Mouse (Mus musculus) kidney, postnatal 10 days (tissue): ENCODE data around the gene Snx3.

Experiments
- DNase-seq: peaks from one replicate; pipeline ENCODE4 v3.0.0; 2021; ENCODE audit warnings: mixed read lengths

Snx3 gene

GRCm38 (mm10) chr10:42501775-42502348, at the start of gene Snx3:
Snx3 (plus strand) TSS chr10:42502030.
- DNase-seq, result peak; percentile 97

DNA sequence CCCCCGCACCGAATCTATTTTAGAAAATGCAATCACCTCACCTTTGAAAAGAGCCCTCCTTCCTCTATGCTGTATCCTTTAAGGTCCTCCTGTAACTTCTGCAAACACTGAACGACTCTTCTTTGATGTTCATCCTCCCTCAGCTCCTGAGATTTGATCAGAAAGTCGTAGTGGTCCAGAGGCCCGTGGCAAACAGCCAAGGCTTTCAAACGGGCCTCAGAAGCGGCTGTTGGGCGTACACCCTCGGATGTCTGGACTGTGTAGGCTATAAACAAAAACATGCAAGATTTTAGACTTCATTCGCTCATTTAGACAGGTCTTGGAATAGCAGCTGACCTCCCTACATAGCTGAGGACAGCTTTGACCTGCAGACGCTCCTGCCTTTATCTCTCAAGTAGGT, 47.6 kb upstream of the Snx3 start:
- no peak for DNase-seq

DNA sequence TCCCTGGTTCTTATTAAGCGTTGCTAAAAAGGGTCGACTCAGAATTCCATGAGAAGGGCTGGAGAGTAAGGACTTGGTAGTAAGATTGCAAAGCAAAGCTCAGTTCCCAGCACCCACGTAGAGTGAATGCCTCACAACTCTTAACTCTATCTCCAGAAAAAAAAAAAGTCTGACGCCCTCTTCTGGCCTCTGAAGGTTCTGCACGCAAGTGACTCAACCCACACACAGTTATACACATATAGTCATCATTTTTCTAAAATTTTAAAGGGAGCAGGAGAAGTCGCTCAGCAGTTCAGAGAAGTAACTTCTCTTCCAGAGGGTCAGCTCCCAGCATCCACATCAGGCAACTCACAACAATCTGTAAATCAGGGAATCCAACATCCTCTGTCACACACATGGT, 47.1 kb upstream of the Snx3 start:
- no peak for DNase-seq

DNA sequence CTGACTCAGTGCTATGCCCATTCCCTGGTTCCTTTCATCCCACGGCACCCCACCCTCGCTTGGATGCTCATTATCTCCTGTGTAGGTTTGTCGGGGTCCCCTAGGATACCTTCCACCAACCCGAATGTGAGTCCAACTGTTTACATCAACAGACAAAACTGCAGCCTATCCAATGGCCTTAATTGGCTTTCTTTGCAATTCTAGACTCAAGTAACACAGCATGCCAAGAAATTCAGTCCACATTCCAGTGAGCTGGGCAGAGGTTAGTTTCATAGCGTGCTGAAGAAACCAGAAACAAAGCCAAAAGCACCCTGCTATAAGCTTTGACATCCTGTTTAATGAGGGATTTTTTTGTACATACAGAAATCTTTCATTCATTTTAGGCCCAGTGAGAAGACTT, 45.8 kb upstream of the Snx3 start:
- DNase-seq, result no peak

DNA sequence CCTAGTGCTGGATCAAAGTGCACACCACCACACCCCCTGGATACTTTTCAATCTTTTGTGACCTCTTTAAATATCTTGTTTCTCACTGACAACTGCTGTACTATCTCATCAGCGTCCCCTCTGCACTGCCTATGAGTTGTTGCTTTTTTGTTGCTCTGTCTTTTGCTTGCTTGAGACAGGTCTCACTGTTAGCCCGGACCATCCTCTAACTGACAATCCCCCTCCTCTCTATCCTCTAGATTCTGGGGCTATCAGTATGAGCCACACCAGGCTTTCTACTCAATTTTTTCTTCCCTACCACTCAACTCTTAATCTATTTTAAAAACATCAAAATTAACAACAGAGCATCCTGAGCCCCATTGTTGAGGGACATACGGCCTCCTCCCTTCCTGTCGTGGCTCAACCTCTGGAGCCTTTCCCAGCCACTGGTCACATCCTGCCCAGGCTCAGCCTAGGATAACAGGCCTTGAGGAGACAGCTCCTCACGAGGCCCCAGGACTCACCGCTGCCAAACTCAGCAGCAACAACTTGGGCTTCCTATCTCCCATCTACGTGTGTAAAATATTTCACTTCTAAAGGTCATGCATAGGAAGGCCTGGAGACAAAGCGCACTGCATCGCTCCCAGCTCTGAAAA, 44.2 kb upstream of the Snx3 start:
- DNase-seq, result peak; percentile 82

DNA sequence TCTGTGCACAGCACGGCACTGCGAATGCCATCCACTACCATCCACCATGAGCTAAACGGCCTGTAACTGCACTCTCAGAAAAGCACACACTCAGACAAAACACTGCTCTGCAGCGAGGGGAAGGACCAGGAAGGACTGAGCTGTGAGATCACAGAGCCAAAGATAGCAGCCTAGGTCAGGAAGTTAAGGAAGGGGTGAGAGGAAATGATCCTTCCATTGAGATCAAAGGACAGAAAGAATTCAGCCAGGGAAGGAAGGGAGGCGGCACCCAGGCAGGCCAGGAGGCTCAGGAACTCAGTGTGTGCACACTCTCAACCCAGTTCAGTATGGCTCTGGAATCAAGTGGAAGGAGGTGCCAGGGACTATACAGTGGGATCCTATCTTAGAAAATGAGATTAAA, 37.6 kb upstream of the Snx3 start:
- peak; percentile 55 for DNase-seq

- no peak for DNase-seq
These were observed 37.0 kb upstream of the Snx3 start for GRCm38 (mm10) chr10:42464805-42465204.

- DNase-seq, result no peak
These were observed 26.8 kb upstream of the Snx3 start for GRCm38 (mm10) chr10:42474946-42475514.

DNA sequence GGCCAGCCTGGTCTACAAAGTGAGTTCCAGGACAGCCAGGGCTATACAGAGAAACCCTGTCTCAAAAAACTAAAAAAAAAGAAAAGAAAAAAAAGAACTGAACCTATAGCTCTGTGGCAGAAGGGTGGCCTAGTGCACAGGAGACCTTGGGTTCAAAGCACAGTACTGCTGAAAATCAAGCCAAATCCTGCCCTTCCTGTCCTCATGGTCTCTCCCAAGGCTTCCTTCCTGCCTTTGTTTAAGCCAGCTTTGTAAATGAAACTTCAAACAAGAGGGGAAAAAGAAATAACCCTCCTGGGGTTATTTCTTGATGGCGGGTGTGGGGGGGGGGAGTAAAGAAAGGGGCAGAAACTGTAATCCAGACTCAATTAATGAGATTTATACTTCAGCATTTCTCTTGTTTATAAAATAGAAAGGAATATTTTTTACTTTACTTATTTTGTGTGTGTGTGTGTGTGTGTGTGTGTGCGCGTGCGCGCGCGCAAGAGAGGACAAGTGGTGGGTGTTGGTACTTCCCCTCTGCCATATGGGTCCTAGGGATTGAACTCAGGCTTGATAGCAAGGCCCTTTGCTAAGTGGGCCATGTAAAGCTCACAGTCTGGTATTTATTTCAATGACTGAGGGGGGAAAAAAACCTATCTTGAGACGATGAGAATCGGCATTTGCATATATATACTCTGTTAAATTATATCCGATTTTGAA, 24.9 kb upstream of the Snx3 start:
- DNase-seq, result no peak

DNA sequence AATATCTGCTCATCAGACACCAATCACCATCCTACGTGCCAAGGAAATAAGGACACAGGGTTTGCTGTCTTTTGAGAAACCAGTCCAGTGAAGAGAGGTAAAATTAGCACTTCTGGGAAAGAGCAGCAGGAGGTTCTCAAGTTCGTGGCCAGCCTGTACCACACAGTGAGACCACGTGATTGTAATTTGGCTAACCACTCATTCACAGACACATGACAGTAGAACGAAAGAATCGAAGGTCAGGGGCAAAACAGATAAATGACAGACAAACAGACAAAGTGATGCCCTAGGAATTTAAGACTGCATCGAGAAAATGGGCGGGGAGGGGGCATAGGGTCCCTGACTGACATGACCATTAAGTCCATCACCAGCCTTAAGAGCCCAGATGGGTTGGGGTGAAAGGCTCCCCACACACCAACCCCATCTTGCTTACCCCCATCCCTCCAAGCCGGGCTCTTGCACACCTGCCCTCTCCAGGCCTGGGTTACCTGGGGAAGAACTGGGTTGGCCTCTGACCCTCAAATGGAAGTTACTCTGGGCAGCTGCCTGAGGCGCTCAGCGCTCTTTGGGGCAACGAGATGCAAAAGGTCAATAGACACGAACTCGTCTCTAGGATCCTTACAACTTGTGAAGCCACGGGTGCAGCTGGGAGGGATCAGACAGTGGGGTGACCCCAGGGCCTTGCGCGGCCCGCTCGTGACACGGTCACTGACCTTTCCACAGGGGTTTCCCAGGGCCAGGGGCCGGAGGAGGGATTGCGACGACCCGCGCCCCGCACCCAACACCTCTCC, 24.1 kb upstream of the Snx3 start:
- no peak for DNase-seq

GRCm38 (mm10) chr10:42478341-42478720, 23.5 kb upstream of the Snx3 start, which contains the start of gene Afg1l:
Afg1l (minus strand) TSS chr10:42478565.
- peak; percentile 98 for DNase-seq

DNA sequence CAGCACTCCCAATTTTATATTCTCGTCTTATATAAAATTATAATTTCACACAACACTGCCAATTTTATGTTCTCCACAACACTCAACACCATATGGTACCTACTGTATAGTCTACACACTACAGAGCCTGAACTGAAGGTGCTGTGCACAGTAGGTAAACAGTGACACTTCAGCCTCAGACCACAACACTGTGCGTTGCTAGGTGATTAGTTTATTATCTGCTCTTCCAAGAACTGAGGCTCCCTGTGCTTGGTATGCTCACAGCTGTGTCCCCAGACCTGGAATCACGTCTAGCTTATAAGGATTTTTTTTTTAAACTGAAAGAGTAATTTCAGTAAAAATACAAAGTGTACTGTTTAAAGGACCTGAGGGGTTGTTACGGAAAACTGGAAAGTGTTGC, 21.1 kb upstream of the Snx3 start:
- DNase-seq, result no peak

DNA sequence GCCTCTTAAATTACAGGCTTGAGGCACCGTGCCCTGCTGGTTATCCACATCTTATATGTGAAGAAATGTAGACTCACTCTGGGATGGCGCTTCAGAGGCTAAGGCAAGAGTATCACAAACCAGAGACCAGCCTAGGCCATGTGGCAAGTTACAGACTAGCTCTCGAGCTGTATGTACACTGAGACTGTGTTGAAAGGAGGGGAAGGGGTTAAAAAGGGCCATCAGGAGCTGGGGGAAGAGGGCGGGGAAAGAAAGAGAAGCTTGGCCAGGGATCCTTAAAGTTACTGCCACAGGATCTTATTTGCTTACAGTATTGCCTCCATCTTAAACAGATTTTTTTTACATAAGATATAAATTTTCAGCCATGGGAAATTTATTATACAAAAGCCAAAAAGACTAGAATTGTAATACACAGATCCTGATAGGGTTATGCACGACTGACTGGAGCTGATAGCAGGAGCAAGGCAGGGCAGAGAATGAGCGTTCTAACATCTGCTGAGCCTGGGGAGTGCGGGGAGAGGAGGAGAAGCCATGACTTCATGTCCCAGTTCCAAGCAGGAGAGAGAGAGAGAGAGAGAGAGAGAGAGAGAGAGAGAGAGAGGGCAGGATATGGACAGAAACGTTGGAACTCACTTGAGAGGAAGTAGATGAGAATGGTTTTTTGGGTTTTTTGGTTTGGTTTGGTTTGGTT, 13.1 kb upstream of the Snx3 start:
- no peak for DNase-seq

- no peak for DNase-seq
These were observed 10.7 kb upstream of the Snx3 start for GRCm38 (mm10) chr10:42491158-42491557.

GRCm38 (mm10) chr10:42492027-42492771, 9.6 kb upstream of the Snx3 start:
- no peak for DNase-seq

DNA sequence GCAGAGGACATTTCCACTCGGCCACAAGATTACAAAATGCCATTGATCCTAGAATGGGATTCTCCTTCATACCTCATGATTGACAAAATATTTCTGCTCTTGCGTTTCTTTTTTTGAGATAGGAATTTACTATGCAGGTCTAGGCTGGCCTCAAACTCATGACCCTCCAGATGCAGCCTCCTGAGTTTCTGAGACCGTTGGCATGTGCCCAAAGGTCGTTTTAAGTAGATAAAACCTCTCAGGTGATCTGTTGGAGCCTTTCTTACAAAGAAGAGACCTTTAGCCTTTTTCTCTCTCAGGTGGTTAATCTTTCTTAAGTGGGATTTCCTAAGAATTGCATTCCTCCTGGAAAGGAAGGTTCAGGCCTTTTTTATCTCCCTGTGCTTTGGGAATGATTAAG, 8.8 kb upstream of the Snx3 start:
- DNase-seq, result peak; percentile 37

- DNase-seq, result peak; percentile 37
These were observed 1.2 kb upstream of the Snx3 start for GRCm38 (mm10) chr10:42500611-42501010.

GRCm38 (mm10) chr10:42501161-42501560, 669 bp upstream of the Snx3 start:
- DNase-seq, result no peak

DNA sequence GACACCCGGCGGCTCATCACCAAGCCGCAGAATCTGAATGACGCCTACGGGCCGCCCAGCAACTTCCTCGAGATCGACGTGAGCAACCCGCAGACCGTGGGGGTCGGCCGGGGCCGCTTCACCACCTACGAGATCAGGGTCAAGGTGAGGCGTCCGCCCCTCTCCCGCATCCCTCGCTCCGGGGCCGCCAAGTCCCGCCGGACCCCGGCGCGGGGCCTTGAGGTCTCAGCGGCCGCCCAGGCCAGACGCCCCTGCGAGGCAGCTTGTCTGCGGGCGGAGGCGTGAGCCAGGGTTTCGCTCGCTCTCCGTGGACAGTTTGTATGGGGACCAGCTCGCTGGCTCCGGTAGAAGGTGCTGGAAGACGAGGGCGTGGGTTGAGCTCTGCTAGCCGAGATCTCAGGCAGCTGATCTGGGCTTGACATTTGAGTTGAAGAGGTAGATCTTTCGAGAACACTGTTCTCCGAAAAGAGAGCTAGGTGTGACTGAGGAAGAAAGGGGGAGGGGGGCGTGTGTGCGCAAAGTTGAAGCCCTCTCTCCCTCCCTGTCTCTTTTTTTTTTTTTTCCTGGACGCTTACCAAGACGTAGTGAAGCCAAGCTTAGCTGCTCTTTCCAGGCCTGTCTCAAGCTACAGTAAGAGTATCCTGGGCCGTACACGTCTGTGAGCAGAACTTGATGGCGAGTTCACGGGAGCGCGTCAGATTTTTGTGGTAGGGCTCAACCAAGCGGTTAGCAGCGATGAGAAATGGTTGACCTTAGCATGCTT, 700 bp downstream of the Snx3 start:
- DNase-seq, result peak; percentile 75

DNA sequence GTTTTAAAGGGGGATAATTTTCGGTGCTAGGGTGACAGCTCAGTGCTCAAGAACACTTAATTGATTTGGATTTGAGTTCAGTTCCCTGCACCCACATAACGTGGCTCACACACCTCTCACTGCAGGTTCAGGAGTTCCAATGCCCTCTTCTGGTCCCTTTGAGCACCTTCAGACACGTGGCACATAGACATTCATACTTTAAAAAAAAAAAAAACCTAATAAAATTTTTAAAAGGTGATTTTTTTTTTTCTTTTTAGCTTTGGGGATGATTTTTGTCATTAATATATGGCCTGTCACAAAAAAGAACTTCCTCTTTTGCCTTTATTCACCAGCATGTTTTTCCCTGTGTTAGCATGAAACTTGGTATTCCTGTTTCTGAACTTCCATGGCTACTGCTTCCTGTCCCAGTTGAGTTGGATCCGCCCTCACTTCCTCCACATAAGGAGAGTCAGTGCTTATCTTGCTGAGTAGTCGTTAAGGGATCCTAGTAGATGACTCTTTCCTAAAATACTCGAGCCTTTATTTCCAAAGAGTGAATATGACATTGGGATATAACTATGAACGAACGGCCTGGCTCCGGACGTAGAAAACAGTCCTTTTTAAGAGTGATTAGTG, 2.4 kb downstream of the Snx3 start:
- DNase-seq, result no peak

- DNase-seq, result no peak
These were observed 8.3 kb downstream of the Snx3 start for GRCm38 (mm10) chr10:42510141-42510540.
